Mouse (Mus musculus) megakaryocyte, embryonic 14.5 days (primary cell): ENCODE measurements around the gene Pik3c2b. TPM values are rescaled to one million over a fixed set of nuclear protein-coding genes. Genes with fewer than 3 reads are reported as not detected.
"Not testable (repeated sequence)": the region's sequence is repeated elsewhere in the genome, so short reads cannot be mapped to it uniquely, and the experiment has no call there.

Source experiments
- H3K27me3 ChIP-seq: replicated peaks from 2 replicates; pipeline ENCODE3; 2012; ENCODE audit warnings: inconsistent platforms
- H3K36me3 ChIP-seq: replicated peaks from 2 replicates; pipeline ENCODE3; 2012; ENCODE audit warnings: low read length, inconsistent platforms, mixed read lengths
- H3K4me1 ChIP-seq: 2 replicates; pipeline ENCODE4 v1.6.1; 2012; ENCODE audit warnings: inconsistent platforms
- H3K4me3 ChIP-seq: replicated peaks from 2 replicates; pipeline ENCODE3; 2012; ENCODE audit warnings: moderate library complexity, mild to moderate bottlenecking, inconsistent platforms
- H3K9me3 ChIP-seq: 2 replicates; pipeline ENCODE4 v1.6.1; 2012; ENCODE audit warnings: inconsistent platforms
- FLI1 ChIP-seq: IDR thresholded peaks from 2 replicates; pipeline ENCODE4 v1.6.1; 2012; ENCODE audit warnings: low read length, inconsistent platforms, mixed read lengths
- GATA1 ChIP-seq: IDR thresholded peaks from 3 replicates; pipeline ENCODE4 v1.6.1; 2012; ENCODE audit warnings: mixed read lengths, low read length, inconsistent platforms, borderline replicate concordance
- polyA plus RNA-seq: library from polyadenylated mRNA; stranded (reverse); fragments of >175 nt; gene quantifications from 2 replicates; pipeline ENCODE4 v1.2.3, GENCODE M21; 2012; ENCODE audit warnings: low replicate concordance; ENCODE audit not compliant: insufficient read depth

Gene Pik3c2b
- polyA plus RNA-seq, 1 experiment, result 0.56 TPM

DNA sequence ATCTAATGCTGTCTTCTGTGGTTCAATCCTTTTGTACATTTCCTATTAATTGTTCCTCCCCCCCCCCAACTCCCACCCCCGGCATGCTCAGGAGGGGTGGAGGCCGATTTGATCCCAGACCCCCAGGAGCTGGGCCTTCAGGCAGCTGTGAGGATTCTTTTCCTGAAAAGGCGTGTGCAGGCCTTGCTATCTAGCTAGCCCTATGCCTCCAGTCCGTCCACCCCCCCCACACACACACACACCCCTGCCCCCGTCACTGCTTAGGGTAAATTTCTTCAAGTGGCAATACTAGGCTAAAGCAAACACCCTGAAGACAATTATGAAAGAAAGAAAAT, 12.5 kb upstream of the Pik3c2b start:
- TF ChIP-seq FLI1 (no peak), GATA1 (no peak)
- Histone ChIP-seq H3K4me1 (peaks cover 60% of the 10 kb centered on the region), H3K4me3 (peak overlapping the region; percentile 90), H3K27me3 (no peaks in the 10 kb centered on the region), H3K36me3 (no peaks in the 10 kb centered on the region), H3K9me3 (no peaks in the 10 kb centered on the region)

DNA sequence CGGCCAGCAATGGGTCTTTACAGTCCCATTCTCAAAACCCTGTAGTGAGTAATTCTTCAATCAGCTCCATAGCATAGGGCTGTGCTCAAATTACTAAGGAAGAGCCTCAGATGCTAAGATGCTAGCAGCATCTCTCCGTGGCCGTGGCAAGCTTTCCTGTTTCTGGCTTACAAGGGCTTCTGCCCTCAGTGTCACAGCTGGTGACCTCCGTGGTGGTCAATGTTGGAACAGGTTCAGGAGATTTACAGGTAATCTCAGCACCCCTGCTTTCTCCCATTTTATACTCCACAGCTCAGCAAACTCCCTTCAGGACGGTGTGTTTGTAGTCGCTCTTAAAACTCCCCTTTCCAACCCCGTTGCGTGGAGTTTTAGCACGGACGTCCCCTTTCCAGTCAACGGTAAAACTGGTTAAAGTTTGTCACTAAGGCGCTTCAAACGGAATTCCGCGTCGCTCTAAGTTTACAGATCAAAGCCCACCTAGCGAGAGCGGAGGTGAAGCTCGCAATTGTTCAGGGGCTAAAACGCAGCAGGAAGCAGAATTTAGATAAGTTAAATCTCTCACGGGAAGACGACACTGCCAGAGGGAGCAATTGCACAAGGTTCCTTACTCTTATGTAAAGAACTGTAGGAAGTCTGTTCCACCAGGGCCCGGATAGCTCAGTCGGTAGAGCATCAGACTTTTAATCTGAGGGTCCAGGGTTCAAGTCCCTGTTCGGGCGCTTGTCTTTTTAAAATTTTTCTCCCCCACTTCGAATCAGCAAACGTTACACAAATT, 12.0 kb upstream of the Pik3c2b start:
- Histone ChIP-seq H3K9me3 (no peaks in the 10 kb centered on the region), H3K4me1 (peaks cover 55% of the 10 kb centered on the region), H3K27me3 (no peaks in the 10 kb centered on the region), H3K4me3 (peak overlapping the region; percentile 90), H3K36me3 (no peaks in the 10 kb centered on the region)
- TF ChIP-seq FLI1 (no peak), GATA1 (no peak)

DNA sequence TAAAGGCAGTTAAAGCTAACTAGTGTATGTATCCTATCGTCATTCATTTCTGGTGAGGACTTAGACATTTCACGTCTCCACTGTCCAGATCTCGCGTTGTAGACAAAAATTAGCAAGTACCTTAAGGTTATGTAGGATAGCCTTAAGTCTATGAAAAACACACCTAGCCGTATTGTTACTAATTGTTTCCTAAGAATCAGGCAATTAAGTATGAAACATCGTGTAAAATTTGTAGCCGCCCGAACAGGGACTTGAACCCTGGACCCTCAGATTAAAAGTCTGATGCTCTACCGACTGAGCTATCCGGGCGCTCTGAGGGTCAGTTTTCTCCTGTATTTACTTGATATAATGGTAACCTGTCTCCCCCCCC, 11.4 kb upstream of the Pik3c2b start:
- no peaks in the 10 kb centered on the region for H3K36me3 ChIP-seq
- TF ChIP-seq FLI1 (no peak), GATA1 (no peak)
- H3K4me3 ChIP-seq, result peak overlapping the region; percentile 90
- H3K9me3 ChIP-seq, result no peaks in the 10 kb centered on the region
- H3K4me1 ChIP-seq, result peaks cover 54% of the 10 kb centered on the region
- no peaks in the 10 kb centered on the region for H3K27me3 ChIP-seq

DNA sequence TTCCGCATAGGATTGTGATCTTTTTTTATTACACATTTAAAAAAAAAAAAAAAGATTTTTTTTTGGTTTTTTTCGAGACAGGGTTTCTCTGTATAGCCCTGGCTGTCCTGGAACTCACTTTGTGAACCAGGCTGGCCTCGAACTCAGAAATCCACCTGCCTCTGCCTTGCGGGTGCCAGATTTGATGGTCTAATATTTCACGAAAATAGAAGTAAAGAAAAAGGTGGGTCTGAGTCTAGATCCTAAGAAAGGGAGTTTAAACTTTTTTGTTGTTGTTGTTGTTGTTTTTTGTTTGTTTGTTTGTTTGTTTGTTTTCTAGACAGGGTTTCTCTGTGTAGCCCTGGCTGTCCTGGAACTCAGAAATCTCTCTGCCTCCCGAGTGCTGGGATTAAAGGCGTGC, 10.8 kb upstream of the Pik3c2b start:
- H3K27me3 ChIP-seq, H3K9me3 ChIP-seq, H3K36me3 ChIP-seq, H3K4me3 ChIP-seq: not testable (repeated sequence)
- peaks cover 56% of the 10 kb centered on the region for H3K4me1 ChIP-seq

DNA sequence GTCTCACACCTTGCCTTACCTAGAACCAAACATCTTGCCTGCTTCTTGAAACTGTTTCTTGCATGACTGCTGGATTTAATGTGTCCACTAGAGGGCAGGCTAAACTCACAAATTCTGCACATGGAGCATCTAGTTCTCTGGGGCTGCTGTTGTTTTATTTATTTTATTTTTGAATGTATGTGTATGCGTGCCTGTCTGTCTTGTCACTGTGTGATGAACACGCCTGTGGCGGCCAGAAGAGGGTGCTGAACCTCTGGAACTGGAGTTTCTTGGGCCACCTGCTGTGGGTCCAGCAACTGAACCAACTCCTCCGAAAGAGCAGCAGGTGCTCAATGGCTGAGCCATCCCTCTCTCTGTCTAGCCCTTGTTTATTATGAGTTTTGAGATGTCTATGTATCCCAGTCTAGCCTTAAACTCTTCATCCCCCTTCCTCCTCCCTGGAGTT, 5.9 kb upstream of the Pik3c2b start:
- no peak for TF ChIP-seq FLI1
- no peak for TF ChIP-seq GATA1
- Histone ChIP-seq H3K36me3 (no peaks in the 10 kb centered on the region), H3K27me3 (peaks cover 14% of the 10 kb centered on the region), H3K9me3 (no peaks in the 10 kb centered on the region), H3K4me3 (no peak overlapping the region), H3K4me1 (peaks cover 26% of the 10 kb centered on the region)

DNA sequence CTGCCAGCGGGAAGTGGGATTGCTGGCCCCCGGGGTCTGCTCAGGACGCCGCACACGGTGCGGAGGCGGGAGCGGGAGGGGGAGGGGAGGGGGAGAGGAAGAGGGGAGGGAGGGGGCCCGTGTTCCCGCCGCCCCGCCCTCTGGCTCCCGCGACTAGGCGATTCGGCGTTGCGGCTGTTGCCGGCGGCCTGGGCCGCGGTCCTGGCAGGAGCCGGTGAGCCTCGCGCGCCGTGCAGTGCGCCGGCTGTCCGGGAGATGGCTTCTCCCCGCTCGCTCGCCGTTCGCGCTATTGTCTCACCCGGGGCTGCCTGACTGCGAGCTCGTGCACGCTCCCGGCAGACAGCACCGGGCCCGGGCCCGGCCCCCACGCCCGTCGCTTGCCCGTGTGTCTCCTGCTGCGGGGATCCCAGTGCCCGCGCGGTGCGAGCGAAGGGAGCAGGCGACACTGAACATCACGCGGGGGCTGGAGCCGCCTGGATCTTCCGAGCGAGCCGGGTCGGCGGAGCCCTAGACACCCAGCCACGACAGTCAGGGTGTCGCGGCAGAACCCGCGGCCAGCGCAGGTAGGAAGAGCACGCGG, 484 bp downstream of the Pik3c2b start:
- Histone ChIP-seq H3K9me3 (no peaks in the 10 kb centered on the region), H3K4me1 (peaks cover 53% of the 10 kb centered on the region), H3K27me3 (peaks cover 62% of the 10 kb centered on the region), H3K4me3 (peak overlapping the region; percentile 95), H3K36me3 (no peaks in the 10 kb centered on the region)
- TF ChIP-seq FLI1 (no peak), GATA1 (no peak)

DNA sequence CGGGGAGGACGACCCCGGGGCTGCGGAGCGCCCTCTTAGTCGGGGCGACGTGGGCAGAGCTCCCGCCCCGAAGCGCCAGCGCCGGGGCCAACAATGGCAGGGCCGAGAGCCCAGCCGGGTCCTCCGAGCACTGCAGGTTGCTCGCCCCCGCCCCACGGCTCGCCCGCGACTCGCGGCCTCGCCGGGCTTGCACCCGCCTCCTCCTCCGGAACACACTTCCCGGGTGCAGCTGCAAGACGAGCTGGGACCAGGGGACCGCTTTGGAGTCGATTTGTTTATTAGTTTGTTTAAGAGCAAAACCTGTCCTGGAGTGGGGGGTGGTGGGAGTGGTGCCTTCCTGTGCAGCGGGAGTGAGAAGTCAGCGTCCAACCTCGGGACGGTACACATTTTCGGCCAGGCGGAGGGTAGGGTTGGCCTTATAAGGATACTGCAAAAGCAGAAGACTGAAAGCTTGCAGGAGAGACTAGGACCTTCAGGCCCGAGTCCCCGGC, 1.0 kb downstream of the Pik3c2b start:
- no peaks in the 10 kb centered on the region for H3K9me3 ChIP-seq
- peaks cover 60% of the 10 kb centered on the region for H3K27me3 ChIP-seq
- no peaks in the 10 kb centered on the region for H3K36me3 ChIP-seq
- TF ChIP-seq GATA1 (no peak), FLI1 (no peak)
- H3K4me1 ChIP-seq, result peaks cover 55% of the 10 kb centered on the region
- peak overlapping the region; percentile 95 for H3K4me3 ChIP-seq

DNA sequence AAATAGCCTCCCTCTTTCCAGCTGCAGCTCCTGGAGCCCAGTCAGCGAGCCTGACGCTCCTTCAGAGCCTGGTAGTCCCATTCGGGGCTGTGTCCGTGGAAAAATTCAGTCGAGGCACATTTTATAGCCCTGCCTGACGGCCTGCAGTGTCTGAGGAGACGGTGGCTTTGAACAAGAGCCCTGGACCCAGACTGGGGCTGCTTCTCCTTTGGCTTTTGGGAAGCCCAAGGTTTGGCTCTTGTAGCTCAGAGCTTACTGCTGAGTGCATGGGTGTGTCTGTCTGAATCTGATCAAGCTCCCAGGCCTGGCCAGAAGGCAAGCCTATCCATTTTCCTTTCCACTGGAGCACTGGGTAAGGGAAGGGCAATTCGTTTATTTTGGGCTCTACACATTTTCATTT, 2.1 kb downstream of the Pik3c2b start:
- Histone ChIP-seq H3K27me3 (peaks cover 56% of the 10 kb centered on the region), H3K4me3 (no peak overlapping the region)
- TF ChIP-seq GATA1 (no peak), FLI1 (no peak)

DNA sequence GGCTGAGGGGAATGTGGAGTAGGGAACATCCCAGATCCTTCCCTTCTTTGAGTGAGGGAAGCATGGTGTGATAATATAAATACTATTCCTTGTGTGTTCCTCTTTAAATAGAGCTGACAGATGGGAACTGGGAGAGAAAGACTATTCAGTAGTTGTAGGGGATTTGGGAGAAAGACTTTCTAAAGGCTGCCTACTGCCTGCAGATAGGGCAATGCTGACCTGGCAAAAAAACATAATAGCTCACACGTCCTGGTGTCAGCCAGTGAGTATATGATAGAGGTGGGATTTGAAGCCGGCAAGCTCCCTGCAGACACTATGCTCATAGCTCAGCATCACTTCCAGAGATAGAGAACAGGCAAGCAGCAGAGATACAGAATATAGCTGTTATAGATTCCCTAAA, 3.2 kb downstream of the Pik3c2b start:
- no peaks in the 10 kb centered on the region for H3K9me3 ChIP-seq
- H3K36me3 ChIP-seq, result no peaks in the 10 kb centered on the region
- H3K27me3 ChIP-seq, result peaks cover 54% of the 10 kb centered on the region
- peaks cover 72% of the 10 kb centered on the region for H3K4me1 ChIP-seq
- H3K4me3 ChIP-seq, result no peak overlapping the region
- TF ChIP-seq GATA1 (no peak), FLI1 (no peak)

More for the DNA sequence above, 2.1 kb downstream of the Pik3c2b start:
- Histone ChIP-seq H3K36me3 (no peaks in the 10 kb centered on the region), H3K4me1 (peaks cover 62% of the 10 kb centered on the region), H3K9me3 (no peaks in the 10 kb centered on the region)

DNA sequence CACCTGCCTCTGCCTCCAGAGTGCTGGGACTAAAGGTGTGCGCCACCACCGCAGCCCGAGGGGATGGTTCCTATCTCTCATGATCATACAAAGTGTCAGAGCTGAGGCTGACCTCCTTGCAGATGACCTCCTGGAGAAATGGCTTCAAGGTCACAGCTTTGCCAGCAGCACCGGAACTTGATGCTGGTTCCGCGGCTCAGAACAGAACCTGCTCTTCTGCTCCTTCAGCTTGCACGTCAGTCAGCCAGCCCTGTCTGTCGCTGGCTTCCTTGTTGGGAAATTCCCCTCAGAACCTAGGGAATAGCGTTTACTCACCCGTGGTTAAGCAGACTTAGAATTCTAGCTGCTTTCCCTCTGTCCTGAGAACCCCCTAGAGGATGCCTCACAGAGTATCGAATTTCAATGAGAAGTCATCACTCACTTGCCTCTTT, 4.5 kb downstream of the Pik3c2b start:
- Histone ChIP-seq H3K9me3 (no peaks in the 10 kb centered on the region), H3K27me3 (peaks cover 46% of the 10 kb centered on the region), H3K36me3 (no peaks in the 10 kb centered on the region), H3K4me1 (peaks cover 83% of the 10 kb centered on the region), H3K4me3 (no peak overlapping the region)
- TF ChIP-seq GATA1 (no peak), FLI1 (no peak)

DNA sequence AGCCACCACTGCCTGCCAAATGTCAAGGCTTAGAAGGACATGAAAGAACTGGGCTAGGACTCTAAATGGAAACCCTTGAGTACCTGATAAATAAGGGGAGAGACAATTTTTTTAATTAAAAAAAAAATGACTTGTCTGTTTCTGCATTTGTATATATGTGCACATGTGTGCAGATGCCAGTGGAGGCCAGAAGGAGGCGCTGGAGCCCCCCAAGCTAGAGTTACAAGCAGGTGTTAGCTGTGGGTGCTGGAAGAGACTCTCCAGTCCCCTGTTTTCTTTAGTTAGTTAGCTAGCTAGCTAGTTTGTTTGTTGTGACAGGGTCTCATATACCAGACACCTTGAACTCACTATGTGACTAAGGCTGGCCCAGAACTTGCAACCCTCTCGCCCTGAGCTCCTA, 6.4 kb downstream of the Pik3c2b start:
- Histone ChIP-seq H3K36me3 (no peaks in the 10 kb centered on the region), H3K9me3 (no peaks in the 10 kb centered on the region), H3K27me3 (peaks cover 39% of the 10 kb centered on the region), H3K4me1 (peaks cover 81% of the 10 kb centered on the region), H3K4me3 (no peak overlapping the region)
- TF ChIP-seq GATA1, result no peak
- no peak for TF ChIP-seq FLI1
